Mouse (Mus musculus) left cerebral cortex, adult 18-20 months (tissue): ENCODE measurements around the gene Acvrl1. TPM values are rescaled to one million over a fixed set of nuclear protein-coding genes. Genes with fewer than 3 reads are reported as not detected.

Experiments used
- DNase-seq, 2 experiments: peaks; one replicate each; pipeline ENCODE4 v3.0.0; 2021 to 2022; ENCODE audit warnings: low spot score in 2 of 2, mixed read lengths in 1 of 2
- microRNA-seq, 2 experiments: library from miRNA; unstranded; fragments of <30 nt; microRNA quantifications; one replicate each; pipeline ENCODE4 v1.2.0; 2021
- total RNA-seq, 2 experiments: library from RNA; stranded (reverse); gene quantifications; 2 replicates each; pipeline ENCODE4 v1.2.3; 2021

Gene Acvrl1
- total RNA-seq, 2 experiments from 2014 or later: 12.1 to 14.2 TPM

DNA sequence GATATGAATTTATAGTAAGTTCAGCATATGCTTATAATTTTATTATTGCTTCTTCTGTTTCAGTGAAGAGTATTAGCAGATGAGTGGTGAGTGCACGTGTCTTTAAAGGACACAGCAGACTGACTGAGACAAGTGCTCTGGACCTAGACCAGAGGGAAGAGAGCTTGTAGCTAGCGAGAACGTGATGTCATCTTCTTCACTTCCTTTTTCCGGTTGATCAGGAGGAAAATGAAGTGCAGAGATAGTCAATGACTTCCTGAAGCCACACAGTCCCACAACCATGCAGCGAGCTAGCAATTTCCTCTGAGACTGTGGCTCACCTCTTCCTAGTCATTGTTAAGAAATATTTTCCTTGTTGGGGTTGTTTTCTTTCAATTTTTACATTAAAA, 62.4 kb downstream of the Acvrl1 start:
- no peak for DNase-seq

DNA sequence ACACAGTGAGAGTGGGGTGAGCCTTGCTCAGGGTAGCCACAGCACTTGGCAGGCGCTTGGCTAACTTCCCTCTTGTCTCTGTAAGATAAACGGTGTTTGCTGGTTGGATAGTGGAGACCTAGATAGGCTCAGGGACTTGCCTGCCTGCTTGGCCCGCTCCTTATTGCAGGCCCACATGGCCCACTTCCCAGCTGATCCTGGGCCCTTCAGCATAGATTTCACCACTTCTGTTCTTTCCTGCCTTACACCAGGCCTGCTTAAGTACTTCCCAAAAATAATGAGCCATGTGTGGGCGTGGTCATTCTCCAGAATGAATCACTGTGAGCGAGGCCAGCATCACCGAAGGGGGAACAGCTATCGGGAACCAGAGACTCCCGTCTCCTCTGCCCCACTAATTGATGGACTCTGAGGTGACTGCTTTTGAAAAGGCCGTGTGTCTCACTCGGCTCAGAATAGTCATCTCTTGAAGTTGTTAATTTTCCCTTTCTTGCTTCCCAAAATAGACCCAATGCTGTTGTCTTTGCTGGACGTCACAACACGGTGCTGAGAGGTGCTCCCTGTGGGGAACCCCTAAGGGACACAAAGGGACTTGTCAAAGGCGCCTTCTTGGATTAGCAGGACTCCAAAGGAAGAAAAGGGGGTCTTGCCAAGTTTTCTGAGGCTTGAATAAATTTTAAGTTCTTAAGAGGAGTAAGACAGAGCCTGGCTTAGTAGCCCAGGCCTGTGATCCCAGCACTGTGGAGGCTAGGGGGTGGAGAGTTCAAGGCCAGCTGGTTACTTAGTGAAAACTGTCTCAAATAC, 63.3 kb downstream of the Acvrl1 start:
- DNase-seq: peak in 1 of 2 experiments; percentile 37

DNA sequence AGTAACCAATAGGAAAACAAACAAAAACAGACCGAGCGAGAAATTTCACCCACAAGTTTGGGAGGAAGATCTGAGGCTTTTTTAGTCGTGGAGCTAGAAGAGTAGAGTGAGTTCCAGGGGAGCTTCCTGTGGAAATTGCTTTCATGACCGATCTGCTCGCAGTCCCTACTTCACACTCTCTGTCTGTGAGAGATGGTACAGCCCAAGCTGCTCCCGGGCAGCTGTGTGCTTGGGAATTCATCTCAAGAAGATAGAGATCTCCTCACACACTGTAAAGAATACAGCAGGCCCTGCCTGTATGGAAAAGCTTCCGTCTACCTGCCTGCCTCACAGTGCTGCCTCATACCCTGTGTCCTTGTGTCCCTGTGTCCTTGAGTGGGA, 63.9 kb downstream of the Acvrl1 start:
- DNase-seq: no peak

DNA sequence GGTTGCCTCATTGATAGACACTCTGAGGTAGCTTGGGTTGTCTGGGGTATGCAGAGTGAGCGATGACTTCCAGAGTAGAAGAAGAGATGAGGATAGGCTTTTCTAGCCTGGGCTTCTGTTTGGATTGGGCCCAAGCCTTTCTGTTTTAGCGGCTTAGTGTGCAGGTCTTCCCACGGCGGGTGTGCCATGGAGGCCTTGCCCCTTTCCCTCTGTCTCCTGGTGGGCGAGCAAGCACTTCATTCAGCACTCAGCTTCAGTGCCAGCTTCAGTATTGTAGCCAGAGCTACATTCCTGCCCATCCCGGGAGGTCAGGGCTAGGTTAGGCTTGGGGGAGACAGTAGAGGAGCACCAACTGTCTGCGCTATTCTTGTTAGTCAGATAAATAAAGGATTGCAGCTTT, 64.3 kb downstream of the Acvrl1 start:
- DNase-seq: no peak

DNA sequence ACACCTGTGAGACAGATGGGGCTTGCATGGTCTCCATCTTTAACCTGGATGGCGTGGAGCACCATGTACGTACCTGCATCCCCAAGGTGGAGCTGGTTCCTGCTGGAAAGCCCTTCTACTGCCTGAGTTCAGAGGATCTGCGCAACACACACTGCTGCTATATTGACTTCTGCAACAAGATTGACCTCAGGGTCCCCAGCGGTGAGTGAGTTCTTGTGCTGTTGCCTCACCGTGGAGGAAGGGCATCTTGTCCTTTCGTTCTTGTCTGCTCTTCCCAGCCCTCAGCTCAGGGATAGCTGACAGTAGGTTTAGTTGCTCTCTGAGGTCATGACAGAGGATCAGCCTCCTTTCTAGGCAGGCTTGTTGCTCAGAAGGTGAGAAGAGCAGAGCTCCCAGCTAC, 65.6 kb downstream of the Acvrl1 start:
- DNase-seq: no peak

Small RNA genes lying within 50 kb of the gene (microRNA-seq; reads per million reads assigned to microRNA genes)
- 5.5 to 5.9 reads per million in 2 experiments for gene Mir6962

Other genes with a start within 250 kb of the Acvrl1 start
- not detected for gene Gm47841, start 81.1 kb upstream of the Acvrl1 start, total RNA-seq
- 1 to 10 TPM; 1.3 to 1.4 TPM for gene Fignl2, start 50.0 kb upstream of the Acvrl1 start, total RNA-seq
- gene Ankrd33, start 12.8 kb upstream of the Acvrl1 start, total RNA-seq: not detected
- 100 to 1,000 TPM; 102 to 112 TPM for gene Acvr1b, start 45.5 kb downstream of the Acvrl1 start, total RNA-seq
- gene Grasp, start 95.7 kb downstream of the Acvrl1 start, total RNA-seq: 100 to 1,000 TPM in 1 of 2 experiments, 10 to 100 TPM in 1; 77.7 to 111 TPM
- gene Nr4a1, start 125.7 kb downstream of the Acvrl1 start, total RNA-seq: 100 to 1,000 TPM; 171 to 181 TPM
- 10 to 100 TPM; 45.5 to 53.6 TPM for gene Atg101, start 155.8 kb downstream of the Acvrl1 start, total RNA-seq
- gene 6030408B16Rik, start 164.7 kb downstream of the Acvrl1 start, total RNA-seq: under 1 TPM; 0.40 to 0.42 TPM
- 1 to 10 TPM; 2.2 to 3.3 TPM for gene Krt80, start 241.6 kb downstream of the Acvrl1 start, total RNA-seq